Mouse (Mus musculus) heart, postnatal 0 days (tissue): ENCODE measurements at regions not wholly inside any gene's neighbourhood (a gene's known extent, or its start where the extent isn't known, plus 50 kb on each side); places are given as distances from the start of the nearest gene placed in this dataset.

ENCODE experiments used
- ATAC-seq: fragments of 200-750 bp; cut with Nextera tagmentation; 2 replicates; pipeline ENCODE4 v1.8.0; 2017; ENCODE audit warnings: low read depth, moderate number of reproducible peaks, moderate library complexity; ENCODE audit not compliant: insufficient read depth
- DNase-seq: peaks from one replicate; pipeline ENCODE4 v3.0.0-alpha.2; 2016; ENCODE audit warnings: low spot score
- H3K27ac ChIP-seq: fragments of 300-500 bp; sonication (generic); 2 replicates; pipeline ENCODE4 v1.5.1; 2014; ENCODE audit warnings: low read depth, mild to moderate bottlenecking
- H3K27me3 ChIP-seq: fragments of 300-500 bp; sonication (generic); 2 replicates; pipeline ENCODE4 v1.6.1; 2014; ENCODE audit warnings: low read length, mixed read lengths; ENCODE audit not compliant: control insufficient read depth, insufficient read depth
- H3K36me3 ChIP-seq: fragments of 300-500 bp; sonication (generic); replicated peaks from 2 replicates; pipeline ENCODE4 v1.6.1; 2014; ENCODE audit warnings: low read length, mixed read lengths; ENCODE audit not compliant: control insufficient read depth, insufficient read depth
- H3K4me1 ChIP-seq: fragments of 300-500 bp; sonication (generic); 2 replicates; pipeline ENCODE4 v1.6.1; 2014; ENCODE audit warnings: antibody characterized with exemption; ENCODE audit not compliant: control insufficient read depth, insufficient read depth
- H3K4me2 ChIP-seq: fragments of 300-500 bp; sonication (generic); 2 replicates; pipeline ENCODE4 v1.6.1; 2014; ENCODE audit warnings: low read depth, mild to moderate bottlenecking, low read length, moderate library complexity
- H3K4me3 ChIP-seq: fragments of 300-500 bp; sonication (generic); 2 replicates; pipeline ENCODE4 v1.5.1; 2014; ENCODE audit warnings: low read depth, low read length
- H3K9ac ChIP-seq: fragments of 300-500 bp; sonication (generic); replicated peaks from 2 replicates; pipeline ENCODE4 v1.6.1; 2014; ENCODE audit warnings: low read depth, low read length, mixed read lengths
- H3K9me3 ChIP-seq: fragments of 300-500 bp; sonication (generic); replicated peaks from 2 replicates; pipeline ENCODE4 v1.6.1; 2016; ENCODE audit warnings: low read length; ENCODE audit not compliant: control insufficient read depth
- CTCF ChIP-seq: IDR thresholded peaks from 2 replicates; pipeline ENCODE4 v1.5.1; 2016; ENCODE audit warnings: antibody characterized with exemption, control low read depth, low read depth
- EP300 ChIP-seq: IDR thresholded peaks from 2 replicates; pipeline ENCODE4 v1.6.1; 2016; ENCODE audit warnings: antibody characterized with exemption, low read depth
- WGBS: fragments of 180-500 bp; shearing (Covaris S2); extraction: QIAGEN DNeasy Blood & Tissue Kit; methylation state at CpG from one replicate; pipeline ENCODE4 v1.1.7; 2014; 5-methylcytosine and 5-hydroxymethylcytosine counted together

DNA sequence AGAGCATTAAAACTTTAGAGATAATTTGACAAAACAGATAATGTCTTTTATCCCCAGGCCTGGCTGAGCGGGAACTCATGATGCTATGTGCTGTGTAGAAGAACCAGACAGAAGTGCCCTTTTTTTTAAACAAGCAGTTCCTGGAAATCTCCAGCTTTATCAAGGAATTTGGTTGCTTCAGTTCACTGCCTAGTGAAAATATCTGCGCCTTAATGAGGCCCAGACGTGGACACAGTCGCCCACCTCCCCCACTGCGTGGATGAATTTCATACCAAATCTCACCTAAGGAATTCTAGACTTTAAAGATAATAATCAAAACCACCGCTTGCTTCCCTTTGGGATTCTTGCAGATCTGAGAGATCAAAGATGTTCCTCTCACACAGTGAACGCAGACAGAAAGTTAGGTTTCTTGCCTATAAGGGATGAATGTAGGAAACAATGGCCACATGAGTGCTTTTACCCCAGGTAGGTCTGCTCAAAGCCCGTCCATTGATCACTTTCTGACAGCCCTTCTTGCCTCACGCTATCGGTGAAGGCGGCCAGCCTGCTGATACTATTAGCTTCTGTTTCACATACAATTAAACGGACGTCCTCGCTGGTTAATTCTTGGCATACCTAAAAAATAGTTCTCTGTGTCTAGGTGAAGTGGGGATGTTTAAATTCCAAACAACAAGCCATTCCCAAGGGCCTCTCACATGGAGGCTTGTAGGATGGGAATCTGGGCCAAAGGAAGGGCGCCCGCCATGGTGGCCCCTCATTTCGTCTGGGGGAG, 159.6 kb downstream of the 1500009L16Rik start:
- WGBS = 59% methylated on average over 17 of the region's 17 CpGs
- DNase-seq = no peak
- Histone ChIP-seq H3K4me3 (no peak overlapping the region), H3K4me1 (peaks cover 18% of the 10 kb centered on the region), H3K4me2 (no peak overlapping the region), H3K36me3 (no peaks in the 10 kb centered on the region), H3K27ac (0 out of 2 replicates have a peak overlapping the region, but pooled peaks have one; percentile 6), H3K9ac (no peak overlapping the region), H3K9me3 (no peaks in the 10 kb centered on the region), H3K27me3 (no peaks in the 10 kb centered on the region)
- TF ChIP-seq CTCF (no peak), EP300 (no peak)
- ATAC-seq = no peak

DNA sequence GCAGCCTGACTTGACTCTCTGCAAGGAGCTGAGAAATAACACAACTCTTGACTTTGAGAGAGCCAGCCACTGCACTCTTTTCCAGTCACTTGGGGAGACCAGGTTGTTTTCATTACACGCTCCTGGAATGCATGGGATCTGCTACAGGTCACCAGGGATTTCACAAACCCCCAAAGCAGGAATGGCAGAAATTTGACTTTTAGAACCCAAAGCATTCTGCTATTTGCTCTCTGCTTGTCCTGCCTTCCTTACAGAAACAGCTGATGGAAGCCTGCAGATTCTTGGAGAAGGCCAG, 160.2 kb downstream of the 1500009L16Rik start:
- TF ChIP-seq CTCF = no peak
- TF ChIP-seq EP300 = no peak
- 72% methylated on average over 1 of the region's 1 CpGs for WGBS
- no peaks in the 10 kb centered on the region for H3K36me3 ChIP-seq

DNA sequence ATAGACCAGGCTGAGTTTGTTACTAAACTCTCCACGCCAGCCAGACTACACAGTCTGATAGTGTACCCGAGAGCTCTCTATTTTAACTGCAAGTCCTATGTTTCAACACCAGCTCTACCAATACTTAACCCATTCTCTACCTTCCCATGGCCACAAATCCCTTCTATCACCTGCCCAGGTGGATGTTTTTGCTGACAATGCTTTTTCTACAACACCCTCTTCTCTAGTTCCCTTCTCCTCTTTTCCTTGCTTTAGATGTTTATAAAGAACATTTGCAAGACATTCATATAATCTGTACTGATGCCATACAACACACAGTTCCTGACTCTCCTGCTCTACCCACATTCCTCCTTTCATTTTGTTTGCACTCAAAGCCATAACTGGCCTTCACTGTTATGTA, 161.9 kb downstream of the 1500009L16Rik start:
- Histone ChIP-seq H3K4me2 (no peak overlapping the region), H3K27me3 (no peaks in the 10 kb centered on the region), H3K9ac (no peak overlapping the region), H3K27ac (no peak overlapping the region), H3K9me3 (no peaks in the 10 kb centered on the region), H3K4me3 (no peak overlapping the region), H3K36me3 (no peaks in the 10 kb centered on the region), H3K4me1 (peaks cover 13% of the 10 kb centered on the region)
- WGBS = 74% methylated on average over 2 of the region's 2 CpGs
- DNase-seq (no peak), ATAC-seq (no peak)
- no peak for TF ChIP-seq EP300

More for the DNA sequence above, 160.2 kb downstream of the 1500009L16Rik start:
- Histone ChIP-seq H3K9ac (no peak overlapping the region), H3K4me3 (no peak overlapping the region), H3K9me3 (no peaks in the 10 kb centered on the region), H3K4me1 (peaks cover 18% of the 10 kb centered on the region), H3K4me2 (no peak overlapping the region), H3K27ac (0 out of 2 replicates have a peak overlapping the region, but pooled peaks have one; percentile 6), H3K27me3 (no peaks in the 10 kb centered on the region)
- DNase-seq (no peak), ATAC-seq (no peak)

DNA sequence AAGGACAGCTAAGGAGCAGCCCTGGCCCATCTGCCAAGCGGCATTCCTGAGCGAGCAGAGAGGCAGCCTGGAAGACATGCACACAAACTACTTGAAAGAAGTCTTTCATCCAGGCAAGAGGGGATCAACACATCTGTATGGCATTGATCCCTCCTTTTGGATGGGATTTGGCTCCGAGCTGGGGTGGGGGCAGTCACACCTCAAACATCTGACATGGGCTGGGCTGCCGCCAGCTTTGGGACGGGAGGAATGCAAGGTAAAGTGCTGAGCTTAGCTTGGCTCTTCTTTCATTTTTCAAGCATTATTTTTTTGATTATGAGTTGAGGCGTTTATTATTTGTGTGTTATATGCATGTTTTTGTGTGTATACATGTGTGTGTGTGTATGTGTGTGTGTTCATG, 165.9 kb downstream of the 1500009L16Rik start:
- no peak for TF ChIP-seq EP300
- Histone ChIP-seq H3K36me3 (no peaks in the 10 kb centered on the region), H3K9me3 (no peaks in the 10 kb centered on the region), H3K9ac (no peak overlapping the region), H3K4me2 (no peak overlapping the region), H3K27ac (no peak overlapping the region), H3K4me3 (no peak overlapping the region), H3K4me1 (peaks cover 11% of the 10 kb centered on the region), H3K27me3 (no peaks in the 10 kb centered on the region)
- no peak for DNase-seq
- no peak for ATAC-seq
- WGBS = 63% methylated on average over 6 of the region's 6 CpGs

DNA sequence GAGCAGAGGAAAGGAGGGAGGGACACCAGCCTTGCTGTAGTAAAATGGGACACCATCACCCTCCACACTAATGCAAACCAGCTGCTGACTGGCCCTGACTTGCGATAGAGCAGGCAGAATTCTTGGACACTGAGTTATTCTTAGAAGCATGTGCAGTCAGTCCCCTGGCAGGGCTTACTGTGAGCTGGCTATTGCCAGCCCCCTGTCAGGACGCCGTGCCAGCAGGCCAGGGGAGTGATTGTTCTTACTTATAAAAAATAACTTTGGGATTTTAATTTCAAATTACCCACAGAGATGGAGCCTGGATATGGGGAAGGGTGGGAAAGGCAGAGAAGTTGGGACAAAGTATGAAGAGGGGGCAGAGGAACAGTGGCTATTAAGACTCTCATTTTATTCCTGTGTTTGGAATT, 173.1 kb downstream of the 1500009L16Rik start:
- H3K9ac ChIP-seq = no peak overlapping the region
- no peaks in the 10 kb centered on the region for H3K36me3 ChIP-seq
- H3K27me3 ChIP-seq = no peaks in the 10 kb centered on the region
- H3K4me3 ChIP-seq = no peak overlapping the region
- H3K4me1 ChIP-seq = peaks cover 24% of the 10 kb centered on the region
- H3K9me3 ChIP-seq = no peaks in the 10 kb centered on the region
- TF ChIP-seq EP300 = peak; percentile 81
- TF ChIP-seq CTCF = no peak; the same call in 1 of the 2 replicates
- H3K4me2 ChIP-seq = no peak overlapping the region
- 15% methylated on average over 3 of the region's 3 CpGs for WGBS
- peak overlapping the region; percentile 97 for H3K27ac ChIP-seq
- DNase-seq (peak; percentile 92), ATAC-seq (peak; percentile 95)

DNA sequence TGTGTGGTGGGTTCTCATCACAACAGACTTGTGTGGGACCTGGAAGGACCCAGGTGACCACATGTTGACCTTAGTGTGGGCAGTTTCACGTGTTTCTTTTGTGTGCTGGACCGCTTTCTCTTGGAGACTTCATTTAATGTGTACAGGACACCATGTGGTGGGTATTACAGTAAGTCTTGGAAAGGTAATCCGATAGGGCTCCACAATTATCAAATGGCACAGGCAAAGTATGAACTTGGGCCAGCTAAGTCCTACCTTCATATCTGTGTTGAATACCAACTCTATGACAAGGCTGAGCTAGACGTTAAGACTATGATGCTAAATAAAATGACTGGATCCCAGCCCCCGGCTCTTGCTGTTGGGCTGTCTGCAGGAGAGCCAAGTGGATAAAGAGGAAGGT, 173.5 kb downstream of the 1500009L16Rik start:
- 26% methylated on average over 5 of the region's 5 CpGs for WGBS
- H3K4me1 ChIP-seq = peaks cover 24% of the 10 kb centered on the region
- DNase-seq (peak; percentile 51), ATAC-seq (peak; percentile 32)
- no peaks in the 10 kb centered on the region for H3K36me3 ChIP-seq
- no peak overlapping the region for H3K4me2 ChIP-seq
- H3K27me3 ChIP-seq = no peaks in the 10 kb centered on the region
- no peak overlapping the region for H3K4me3 ChIP-seq
- peak overlapping the region; percentile 97 for H3K27ac ChIP-seq
- TF ChIP-seq EP300 = no peak; the same call in 1 of the 2 replicates
- TF ChIP-seq CTCF = no peak
- no peaks in the 10 kb centered on the region for H3K9me3 ChIP-seq
- no peak overlapping the region for H3K9ac ChIP-seq
